Mouse (Mus musculus): ENCODE data around the gene Nkiras1. TPM values are rescaled to one million over a fixed set of nuclear protein-coding genes. Genes with fewer than 3 reads are reported as not detected.

Nkiras1 gene
- polyA plus RNA-seq, 1 experiment from 2014 or later: 10.2 TPM

GRCm38 (mm10) chr14:18317457-18318411, 46.8 kb downstream of the Nkiras1 start:
- 85% methylated on average over 11 of the region's 11 CpGs for WGBS
- Histone ChIP-seq H3K36me3 (ENCODE audit: control insufficient read depth, insufficient read depth, low read length) (no peaks in the 10 kb centered on the region; the same call in 1 of the 2 replicates), H3K4me3 (ENCODE audit: low read depth, low read length) (no peak overlapping the region), H3K9me3 (ENCODE audit: control insufficient read depth, low read length) (no peaks in the 10 kb centered on the region), H3K27me3 (ENCODE audit: control insufficient read depth, insufficient read depth, low read length) (no peaks in the 10 kb centered on the region), H3K27ac (replicated peaks; ENCODE audit: low read depth, low read length) (no peak overlapping the region), H3K4me2 (ENCODE audit: low read depth, severe bottlenecking) (no peak overlapping the region), H3K9ac (ENCODE audit: low read length) (no peak overlapping the region), H3K4me1 (ENCODE audit: control insufficient read depth, insufficient read depth, low read length) (no peaks in the 10 kb centered on the region)
- ATAC-seq (ENCODE audit: insufficient number of reproducible peaks, low FRiP score, low TSS enrichment, low read depth): no peak
- DNase-seq (ENCODE audit: low spot score): no peak

GRCm38 (mm10) chr14:18326968-18327672, 56.2 kb downstream of the Nkiras1 start:
- DNase-seq (ENCODE audit: low spot score) (peak; percentile 53), ATAC-seq (ENCODE audit: insufficient number of reproducible peaks, low FRiP score, low TSS enrichment, low read depth) (peak; percentile 55; the same call in 1 of the 2 replicates)
- no peak overlapping the region for H3K27ac ChIP-seq (replicated peaks; ENCODE audit: low read depth, low read length)

GRCm38 (mm10) chr14:18330789-18331692, 60.1 kb downstream of the Nkiras1 start:
- peaks cover 20% of the 10 kb centered on the region for H3K4me1 ChIP-seq (ENCODE audit: control insufficient read depth, insufficient read depth, low read length)
- H3K9me3 ChIP-seq (ENCODE audit: control insufficient read depth, low read length): no peaks in the 10 kb centered on the region
- H3K36me3 ChIP-seq (ENCODE audit: control insufficient read depth, insufficient read depth, low read length): no peaks in the 10 kb centered on the region
- peak overlapping the region; percentile 64 for H3K4me2 ChIP-seq (ENCODE audit: low read depth, severe bottlenecking)
- peak; percentile 64; the same call in 1 of the 2 replicates for ATAC-seq (ENCODE audit: insufficient number of reproducible peaks, low FRiP score, low TSS enrichment, low read depth)
- H3K27me3 ChIP-seq (ENCODE audit: control insufficient read depth, insufficient read depth, low read length): no peaks in the 10 kb centered on the region
- DNase-seq (ENCODE audit: low spot score): peak; percentile 56
- peak overlapping the region; percentile 99 for H3K9ac ChIP-seq (ENCODE audit: low read length)
- WGBS: 2% methylated on average over 47 of the region's 99 CpGs
- H3K4me3 ChIP-seq (ENCODE audit: low read depth, low read length): peak overlapping the region; percentile 81
- peak overlapping the region; percentile 87 for H3K27ac ChIP-seq (replicated peaks; ENCODE audit: low read depth, low read length)

More at GRCm38 (mm10) chr14:18326968-18327672, 56.2 kb downstream of the Nkiras1 start:
- H3K36me3 ChIP-seq (ENCODE audit: control insufficient read depth, insufficient read depth, low read length): no peaks in the 10 kb centered on the region
- H3K27me3 ChIP-seq (ENCODE audit: control insufficient read depth, insufficient read depth, low read length): no peaks in the 10 kb centered on the region
- no peaks in the 10 kb centered on the region for H3K9me3 ChIP-seq (ENCODE audit: control insufficient read depth, low read length)
- H3K9ac ChIP-seq (ENCODE audit: low read length): peak overlapping the region; percentile 60
- peaks cover 20% of the 10 kb centered on the region for H3K4me1 ChIP-seq (ENCODE audit: control insufficient read depth, insufficient read depth, low read length)
- 4% methylated on average over 34 of the region's 37 CpGs for WGBS
- H3K4me2 ChIP-seq (ENCODE audit: low read depth, severe bottlenecking): peak overlapping the region; percentile 72
- H3K4me3 ChIP-seq (ENCODE audit: low read depth, low read length): peak overlapping the region; percentile 37

GRCm38 (mm10) chr14:18331693-18332131, 60.8 kb downstream of the Nkiras1 start, which contains the start of gene Ube2e1:
TSS of gene Ube2e1 (minus strand) at chr14:18331859.
- peak within 1 kb of the TSS; percentile 64 for H3K4me2 ChIP-seq (ENCODE audit: low read depth, severe bottlenecking)
- H3K27ac ChIP-seq (replicated peaks; ENCODE audit: low read depth, low read length): peak within 1 kb of the TSS; percentile 87
- H3K9me3 ChIP-seq (ENCODE audit: control insufficient read depth, low read length): no peaks in the 10 kb centered on the region
- H3K4me1 ChIP-seq (ENCODE audit: control insufficient read depth, insufficient read depth, low read length): peaks cover 17% of the 10 kb centered on the region
- H3K27me3 ChIP-seq (ENCODE audit: control insufficient read depth, insufficient read depth, low read length): no peaks in the 10 kb centered on the region
- DNase-seq (ENCODE audit: low spot score) (peak; percentile 85), ATAC-seq (ENCODE audit: insufficient number of reproducible peaks, low FRiP score, low TSS enrichment, low read depth) (peak; percentile 91)
- H3K9ac ChIP-seq (ENCODE audit: low read length): peak within 1 kb of the TSS; percentile 99
- H3K36me3 ChIP-seq (ENCODE audit: control insufficient read depth, insufficient read depth, low read length): no peaks in the 10 kb centered on the region
- peak within 1 kb of the TSS; percentile 81 for H3K4me3 ChIP-seq (ENCODE audit: low read depth, low read length)
- WGBS: under 1% methylated on average over 24 of the region's 39 CpGs

Other genes with a start within 250 kb of the Nkiras1 start
- 5.4 and 5.6 TPM in 2 replicates for gene Nr1d2, start 32.0 kb upstream of the Nkiras1 start, polyA plus RNA-seq (2014; fragmentation: Nextera tagmentation; extraction: Ambion mirVana)
- gene Rpl15, start 255 bp downstream of the Nkiras1 start, polyA plus RNA-seq (2014; fragmentation: Nextera tagmentation; extraction: Ambion mirVana): 488 and 528 TPM in 2 replicates
- gene Ube2e1, start 60.7 kb downstream of the Nkiras1 start, polyA plus RNA-seq (2014; fragmentation: Nextera tagmentation; extraction: Ambion mirVana): 61.7 and 74.9 TPM in 2 replicates